Mouse (Mus musculus) midbrain, embryonic 14.5 days (tissue): ENCODE results near the gene Chd9. TPM values are rescaled to one million over a fixed set of nuclear protein-coding genes. Genes with fewer than 3 reads are reported as not detected.

Experiments used
- ATAC-seq: fragments of 200-750 bp; cut with Nextera tagmentation; 2 replicates; pipeline ENCODE4 v1.8.0; 2017; ENCODE audit warnings: moderate number of reproducible peaks, moderate library complexity; ENCODE audit not compliant: low FRiP score, low TSS enrichment
- DNase-seq: peaks from one replicate; pipeline ENCODE4 v3.0.0-alpha.2; 2015
- H3K27ac ChIP-seq: fragments of 300-500 bp; sonication (generic); replicated peaks from 2 replicates; pipeline ENCODE4 v1.5.1; 2014; ENCODE audit warnings: mild to moderate bottlenecking, low read depth, low read length, moderate library complexity
- H3K27me3 ChIP-seq: fragments of 300-500 bp; sonication (generic); 2 replicates; pipeline ENCODE4 v1.6.1; 2014; ENCODE audit warnings: low read length, control low read depth, mixed read lengths; ENCODE audit not compliant: control insufficient read depth, insufficient read depth
- H3K36me3 ChIP-seq: fragments of 300-500 bp; sonication (generic); 2 replicates; pipeline ENCODE4 v1.6.1; 2014; ENCODE audit warnings: low read length, control low read depth; ENCODE audit not compliant: control insufficient read depth, insufficient read depth
- H3K4me1 ChIP-seq: fragments of 300-500 bp; sonication (generic); 2 replicates; pipeline ENCODE4 v1.6.1; 2014; ENCODE audit warnings: mild to moderate bottlenecking, antibody characterized with exemption, low read length, control low read depth; ENCODE audit not compliant: control insufficient read depth, insufficient read depth
- H3K4me2 ChIP-seq: fragments of 300-500 bp; sonication (generic); 2 replicates; pipeline ENCODE4 v1.6.1; 2014; ENCODE audit warnings: mild to moderate bottlenecking, low read length, moderate library complexity
- H3K4me3 ChIP-seq: fragments of 300-500 bp; sonication (generic); replicated peaks from 2 replicates; pipeline ENCODE4 v1.5.1; 2014; ENCODE audit warnings: low read depth, low read length
- H3K9ac ChIP-seq: fragments of 300-500 bp; sonication (generic); replicated peaks from 2 replicates; pipeline ENCODE4 v1.6.1; 2014; ENCODE audit warnings: mild to moderate bottlenecking, low read length, moderate library complexity
- H3K9me3 ChIP-seq: fragments of 300-500 bp; sonication (generic); 2 replicates; pipeline ENCODE4 v1.6.1; 2016; ENCODE audit warnings: low read length, control low read depth, mixed read lengths; ENCODE audit not compliant: control insufficient read depth
- WGBS: fragments of 180-500 bp; shearing (Covaris S2); extraction: QIAGEN DNeasy Blood & Tissue Kit; methylation state at CpG from one replicate; pipeline ENCODE4 v1.1.7; 2014; 5-methylcytosine and 5-hydroxymethylcytosine counted together
- polyA plus RNA-seq: library from polyadenylated mRNA; unstranded; fragments of >200 nt; fragmentation: Nextera tagmentation; extraction: Ambion mirVana; gene quantifications from 2 replicates; pipeline ENCODE4 v1.2.1, GENCODE M21; 2014

Chd9 gene
- polyA plus RNA-seq, 1 experiment from 2014 or later, result 90.8 TPM

- Histone ChIP-seq H3K4me1 (peaks cover 13% of the 10 kb centered on the region), H3K9ac (peak overlapping the region; percentile 68), H3K9me3 (no peaks in the 10 kb centered on the region), H3K27ac (peak overlapping the region; percentile 80), H3K4me2 (peak overlapping the region; percentile 70), H3K4me3 (peak overlapping the region; percentile 86), H3K36me3 (peaks cover 3% of the 10 kb centered on the region; the same call in 1 of the 2 replicates), H3K27me3 (no peaks in the 10 kb centered on the region)
- DNase-seq, result peak; percentile 76
- under 1% methylated on average over 34 of the region's 34 CpGs for WGBS
- ATAC-seq, result peak; percentile 76
These were observed 242.2 kb downstream of the Chd9 start for GRCm38 (mm10) chr8:91070275-91070859.

- WGBS, result 94% methylated on average over 12 of the region's 12 CpGs
- no peaks in the 10 kb centered on the region for H3K4me1 ChIP-seq
- no peak overlapping the region for H3K4me3 ChIP-seq
- no peak overlapping the region for H3K4me2 ChIP-seq
- H3K36me3 ChIP-seq, result peaks cover 41% of the 10 kb centered on the region
- DNase-seq, result no peak
- ATAC-seq, result no peak
- H3K27me3 ChIP-seq, result no peaks in the 10 kb centered on the region
- H3K9me3 ChIP-seq, result no peaks in the 10 kb centered on the region
- H3K27ac ChIP-seq, result no peak overlapping the region
- no peak overlapping the region for H3K9ac ChIP-seq
These were observed 249.1 kb downstream of the Chd9 start for GRCm38 (mm10) chr8:91077077-91077867.

GRCm38 (mm10) chr8:91079678-91080077 lies 251.5 kb downstream of the Chd9 start:
- peaks cover 44% of the 10 kb centered on the region for H3K36me3 ChIP-seq
- 95% methylated on average over 2 of the region's 2 CpGs for WGBS

GRCm38 (mm10) chr8:91081911-91082310 lies 253.8 kb downstream of the Chd9 start:
- DNase-seq (no peak), ATAC-seq (no peak)
- H3K4me2 ChIP-seq, result no peak overlapping the region
- 91% methylated on average over 7 of the region's 7 CpGs for WGBS
- H3K27me3 ChIP-seq, result no peaks in the 10 kb centered on the region
- no peaks in the 10 kb centered on the region for H3K9me3 ChIP-seq
- H3K4me1 ChIP-seq, result no peaks in the 10 kb centered on the region
- no peak overlapping the region for H3K9ac ChIP-seq
- no peak overlapping the region for H3K27ac ChIP-seq
- no peak overlapping the region for H3K4me3 ChIP-seq
- peaks cover 52% of the 10 kb centered on the region for H3K36me3 ChIP-seq

More at GRCm38 (mm10) chr8:91079678-91080077, 251.5 kb downstream of the Chd9 start:
- Histone ChIP-seq H3K9me3 (no peaks in the 10 kb centered on the region), H3K4me1 (no peaks in the 10 kb centered on the region), H3K27me3 (no peaks in the 10 kb centered on the region), H3K9ac (no peak overlapping the region), H3K27ac (no peak overlapping the region), H3K4me2 (no peak overlapping the region), H3K4me3 (no peak overlapping the region)
- DNase-seq (no peak), ATAC-seq (no peak)

- Histone ChIP-seq H3K9me3 (no peaks in the 10 kb centered on the region), H3K4me2 (no peak overlapping the region), H3K4me3 (no peak overlapping the region), H3K27ac (no peak overlapping the region), H3K27me3 (no peaks in the 10 kb centered on the region), H3K9ac (no peak overlapping the region), H3K4me1 (no peaks in the 10 kb centered on the region), H3K36me3 (peaks cover 51% of the 10 kb centered on the region)
- ATAC-seq (no peak), DNase-seq (no peak)
- WGBS, result 95% methylated on average over 12 of the region's 12 CpGs
These were observed 254.3 kb downstream of the Chd9 start for GRCm38 (mm10) chr8:91082428-91082827.

GRCm38 (mm10) chr8:91088452-91088851 lies 260.3 kb downstream of the Chd9 start:
- Histone ChIP-seq H3K4me3 (no peak overlapping the region), H3K9ac (no peak overlapping the region), H3K9me3 (no peaks in the 10 kb centered on the region), H3K4me2 (no peak overlapping the region), H3K36me3 (peaks cover 70% of the 10 kb centered on the region), H3K4me1 (no peaks in the 10 kb centered on the region), H3K27me3 (no peaks in the 10 kb centered on the region), H3K27ac (no peak overlapping the region)
- ATAC-seq (no peak), DNase-seq (no peak)
- WGBS, result 95% methylated on average over 7 of the region's 7 CpGs

- DNase-seq, result no peak
- Histone ChIP-seq H3K9ac (no peak overlapping the region), H3K27me3 (no peaks in the 10 kb centered on the region), H3K27ac (no peak overlapping the region), H3K4me2 (no peak overlapping the region), H3K36me3 (peaks cover 67% of the 10 kb centered on the region), H3K4me1 (no peaks in the 10 kb centered on the region), H3K4me3 (no peak overlapping the region), H3K9me3 (no peaks in the 10 kb centered on the region)
- ATAC-seq, result no peak
- 93% methylated on average over 2 of the region's 2 CpGs for WGBS
These were observed 261.4 kb downstream of the Chd9 start for GRCm38 (mm10) chr8:91089601-91090000.

GRCm38 (mm10) chr8:91094135-91094534 lies 266.0 kb downstream of the Chd9 start:
- DNase-seq (no peak), ATAC-seq (no peak)
- Histone ChIP-seq H3K27me3 (no peaks in the 10 kb centered on the region), H3K4me3 (no peak overlapping the region), H3K36me3 (peaks cover 59% of the 10 kb centered on the region), H3K9me3 (no peaks in the 10 kb centered on the region), H3K4me2 (no peak overlapping the region), H3K4me1 (no peaks in the 10 kb centered on the region), H3K27ac (no peak overlapping the region), H3K9ac (no peak overlapping the region)
- WGBS, result 87% methylated on average over 5 of the region's 5 CpGs

GRCm38 (mm10) chr8:91098106-91098505 lies 270.0 kb downstream of the Chd9 start:
- H3K9me3 ChIP-seq, result no peaks in the 10 kb centered on the region
- no peak overlapping the region for H3K27ac ChIP-seq
- H3K9ac ChIP-seq, result no peak overlapping the region
- no peak overlapping the region for H3K4me3 ChIP-seq
- H3K36me3 ChIP-seq, result peaks cover 42% of the 10 kb centered on the region
- ATAC-seq (no peak), DNase-seq (no peak)
- no peaks in the 10 kb centered on the region for H3K27me3 ChIP-seq
- no peaks in the 10 kb centered on the region for H3K4me1 ChIP-seq
- WGBS, result 92% methylated on average over 6 of the region's 6 CpGs
- H3K4me2 ChIP-seq, result no peak overlapping the region
